Mouse (Mus musculus) skeletal muscle tissue, adult 2 months (tissue): ENCODE measurements around the gene Unc13d.
A peak's percentile ranks its signal among the peaks of the same experiment; 100 is the strongest.
"Not testable (repeated sequence)": the region's sequence is repeated elsewhere in the genome, so short reads cannot be mapped to it uniquely, and the experiment has no call there.

Experiments
- DNase-seq: peaks from one replicate; pipeline ENCODE4 v3.0.0-alpha.2; 2012; ENCODE audit warnings: low read depth, low spot score

The Unc13d gene

GRCm38 (mm10) chr11:116100385-116100784 lies 22.6 kb upstream of the Unc13d start:
- DNase-seq: peak; percentile 93

GRCm38 (mm10) chr11:116099462-116099861 lies 21.7 kb upstream of the Unc13d start:
- DNase-seq: no peak

- no peak for DNase-seq
These were observed 21.1 kb upstream of the Unc13d start for GRCm38 (mm10) chr11:116098711-116099460.

GRCm38 (mm10) chr11:116096213-116097108 lies 18.7 kb upstream of the Unc13d start:
- no peak for DNase-seq

GRCm38 (mm10) chr11:116095573-116095972 lies 17.8 kb upstream of the Unc13d start:
- DNase-seq: peak; percentile 66

GRCm38 (mm10) chr11:116093771-116094565 lies 16.2 kb upstream of the Unc13d start:
- no peak for DNase-seq

GRCm38 (mm10) chr11:116092959-116093358 lies 15.2 kb upstream of the Unc13d start:
- not testable (repeated sequence) for DNase-seq

- DNase-seq: no peak
These were observed 13.8 kb upstream of the Unc13d start for GRCm38 (mm10) chr11:116091591-116091990.

- DNase-seq: no peak
These were observed 11.8 kb upstream of the Unc13d start for GRCm38 (mm10) chr11:116089545-116089944.

- DNase-seq: no peak
These were observed 11.1 kb upstream of the Unc13d start for GRCm38 (mm10) chr11:116088741-116089394.

- DNase-seq: no peak
These were observed 10.4 kb upstream of the Unc13d start for GRCm38 (mm10) chr11:116088188-116088587.

- DNase-seq: peak; percentile 86
These were observed 9.7 kb upstream of the Unc13d start for GRCm38 (mm10) chr11:116087194-116088130.

GRCm38 (mm10) chr11:116086258-116087193 lies 8.8 kb upstream of the Unc13d start, which contains the start of gene Wbp2:
Gene Wbp2 (minus strand): TSS chr11:116086995.
- peak; percentile 99 for DNase-seq

GRCm38 (mm10) chr11:116084166-116084565 lies 6.4 kb upstream of the Unc13d start:
- no peak for DNase-seq

GRCm38 (mm10) chr11:116083096-116083672 lies 5.4 kb upstream of the Unc13d start:
- no peak for DNase-seq

- no peak for DNase-seq
These were observed 3.3 kb upstream of the Unc13d start for GRCm38 (mm10) chr11:116081081-116081480.

GRCm38 (mm10) chr11:116079511-116079910 lies 1.8 kb upstream of the Unc13d start:
- no peak for DNase-seq

- no peak for DNase-seq
These were observed 1.0 kb upstream of the Unc13d start for GRCm38 (mm10) chr11:116078676-116079320.
